Mouse (Mus musculus) natural killer cell, adult 2 months (primary cell): ENCODE results near the gene Lmx1b.

Experiments used
- DNase-seq, 2 experiments: peaks; one replicate each; pipeline ENCODE4 v3.0.0; 2022; ENCODE audit warnings: low spot score in 2 of 2

Lmx1b gene

GRCm38 (mm10) chr2:33630081-33631021 lies 10.0 kb downstream of the Lmx1b start:
- no peak for DNase-seq

GRCm38 (mm10) chr2:33629641-33630040 lies 10.7 kb downstream of the Lmx1b start:
- no peak for DNase-seq

- DNase-seq = no peak
Measured at GRCm38 (mm10) chr2:33628791-33629190, 11.5 kb downstream of the Lmx1b start.

- no peak for DNase-seq
Measured at GRCm38 (mm10) chr2:33627058-33627375, 13.3 kb downstream of the Lmx1b start.

GRCm38 (mm10) chr2:33626262-33627057 lies 13.9 kb downstream of the Lmx1b start:
- no peak for DNase-seq

GRCm38 (mm10) chr2:33617670-33618069 lies 22.6 kb downstream of the Lmx1b start:
- no peak for DNase-seq

- no peak for DNase-seq
Measured at GRCm38 (mm10) chr2:33616411-33616843, 23.9 kb downstream of the Lmx1b start.

GRCm38 (mm10) chr2:33615843-33616344 lies 24.4 kb downstream of the Lmx1b start:
- DNase-seq = no peak

GRCm38 (mm10) chr2:33605487-33606256 lies 34.6 kb downstream of the Lmx1b start:
- DNase-seq = no peak

- DNase-seq = no peak
Measured at GRCm38 (mm10) chr2:33604846-33605486, 35.3 kb downstream of the Lmx1b start.

GRCm38 (mm10) chr2:33600520-33600919 lies 39.8 kb downstream of the Lmx1b start:
- no peak for DNase-seq

- no peak for DNase-seq
Measured at GRCm38 (mm10) chr2:33597384-33597783, 42.9 kb downstream of the Lmx1b start.

GRCm38 (mm10) chr2:33595085-33595423 lies 45.3 kb downstream of the Lmx1b start:
- no peak for DNase-seq

GRCm38 (mm10) chr2:33594181-33595084 lies 45.9 kb downstream of the Lmx1b start:
- DNase-seq = no peak

- DNase-seq = no peak
Measured at GRCm38 (mm10) chr2:33592931-33593555, 47.3 kb downstream of the Lmx1b start.

- no peak for DNase-seq
Measured at GRCm38 (mm10) chr2:33589280-33589679, 51.0 kb downstream of the Lmx1b start.

GRCm38 (mm10) chr2:33584937-33585910 lies 55.1 kb downstream of the Lmx1b start:
- no peak for DNase-seq

- no peak for DNase-seq
Measured at GRCm38 (mm10) chr2:33583761-33584160, 56.5 kb downstream of the Lmx1b start.

- no peak for DNase-seq
Measured at GRCm38 (mm10) chr2:33583317-33583716, 57.0 kb downstream of the Lmx1b start.
